Mouse (Mus musculus) embryonic fibroblast, embryonic 13.5 days (primary cell): ENCODE measurements at regions not wholly inside any gene's neighbourhood (a gene's known extent, or its start where the extent isn't known, plus 50 kb on each side); places are given as distances from the start of the nearest gene placed in this dataset.

Experiments used
- CTCF ChIP-seq: IDR thresholded peaks from 2 replicates; pipeline ENCODE4 v1.5.1; 2011; ENCODE audit warnings: mild to moderate bottlenecking, control low read depth, low read length, moderate library complexity, borderline replicate concordance; ENCODE audit not compliant: insufficient read depth
- POLR2A ChIP-seq: IDR thresholded peaks from 2 replicates; pipeline ENCODE4 v1.6.1; 2011; ENCODE audit warnings: low read depth, mild to moderate bottlenecking, control low read depth, low read length, moderate library complexity

GRCm38 (mm10) chr19:54206819-54207218 is 162.9 kb downstream of the Adra2a start:
- TF ChIP-seq CTCF (no peak), POLR2A (no peak)
